Mouse (Mus musculus): ENCODE results near the gene 1700029F12Rik. TPM values are rescaled to one million over a fixed set of nuclear protein-coding genes. Genes with fewer than 3 reads are reported as not detected.
"Not testable (repeated sequence)": the region's sequence is repeated elsewhere in the genome, so short reads cannot be mapped to it uniquely, and the experiment has no call there.

1700029F12Rik gene
- polyA plus RNA-seq, 1 experiment from 2014 or later: not detected

DNA sequence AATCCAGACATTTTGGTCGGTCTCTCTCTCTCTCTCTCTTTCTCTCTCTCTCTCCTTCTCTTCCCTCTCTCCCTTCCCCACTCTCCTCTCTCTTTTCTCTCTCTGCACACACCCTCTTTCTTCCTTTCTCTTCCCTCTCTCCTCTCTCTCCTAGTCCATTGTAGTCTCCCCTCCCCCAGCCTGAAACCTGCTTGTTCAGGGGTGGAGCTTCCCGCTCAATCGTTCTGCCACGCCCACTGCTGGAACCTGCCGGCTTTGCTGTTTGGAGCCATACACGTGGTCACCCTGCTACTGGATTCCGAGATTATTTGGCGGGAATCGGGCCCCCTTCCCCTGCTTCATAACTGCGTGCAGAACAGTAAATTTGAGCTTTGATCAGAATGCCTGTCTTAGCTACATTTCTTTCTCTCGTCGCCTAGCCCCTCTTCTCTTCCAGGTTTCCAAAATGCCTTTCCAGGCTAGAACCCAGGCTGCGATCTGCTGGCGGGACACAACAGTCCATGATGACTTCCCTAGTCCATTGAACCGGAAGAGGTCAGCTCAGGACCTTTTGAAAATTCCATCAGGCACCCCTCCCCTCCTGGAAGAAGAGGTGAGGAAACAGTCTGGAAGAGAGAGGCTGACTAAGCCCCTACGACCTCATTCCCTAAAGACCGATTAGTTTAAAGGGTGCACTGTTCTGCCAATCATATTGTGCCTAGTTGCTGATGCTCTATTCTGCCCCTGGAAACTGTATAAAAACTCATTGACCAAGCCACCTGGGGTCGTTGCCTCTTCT is 30.9 kb upstream of the 1700029F12Rik start:
- 46% methylated on average over 18 of the region's 18 CpGs for WGBS
- H3K27ac ChIP-seq; ATAC-seq (ENCODE audit: low FRiP score); H3K36me3 ChIP-seq (replicated peaks); H3K4me2 ChIP-seq; H3K4me3 ChIP-seq (replicated peaks); H3K9me3 ChIP-seq; H3K9ac ChIP-seq: not testable (repeated sequence)
- Histone ChIP-seq H3K27me3 (peaks cover 25% of the 10 kb centered on the region), H3K4me1 (peaks cover 12% of the 10 kb centered on the region)

DNA sequence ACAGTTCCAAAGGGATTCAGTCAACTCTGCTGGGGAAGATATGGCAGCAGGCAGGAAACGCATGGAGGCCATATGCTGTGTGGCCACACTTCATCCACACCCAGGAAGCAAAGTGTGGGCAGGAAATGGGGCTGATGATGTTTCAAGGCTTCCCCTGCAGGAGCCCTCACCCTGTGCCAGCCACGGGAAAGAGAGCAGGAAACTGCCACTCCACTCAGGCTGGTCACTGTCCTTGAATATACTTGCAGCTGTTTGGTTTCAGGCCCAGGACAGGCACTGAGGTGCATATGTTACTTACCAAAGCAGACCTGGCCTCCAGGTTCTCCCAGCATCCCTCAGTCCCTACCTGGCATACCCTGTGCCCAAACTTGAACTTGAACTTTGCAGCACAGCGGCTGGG is 30.3 kb upstream of the 1700029F12Rik start:
- whole genome bisulfite sequencing: 66% methylated on average over 3 of the region's 3 CpGs
- Histone ChIP-seq H3K27me3 (peaks cover 20% of the 10 kb centered on the region), H3K27ac (no peak overlapping the region), H3K4me2 (no peak overlapping the region), H3K9me3 (no peaks in the 10 kb centered on the region), H3K9ac (no peak overlapping the region), H3K4me3 (replicated peaks) (no peak overlapping the region), H3K4me1 (peaks cover 12% of the 10 kb centered on the region), H3K36me3 (replicated peaks) (no peaks in the 10 kb centered on the region)
- ATAC-seq (ENCODE audit: low FRiP score): no peak

- H3K36me3 ChIP-seq (replicated peaks): no peaks in the 10 kb centered on the region
- H3K9me3 ChIP-seq: no peaks in the 10 kb centered on the region
- no peak overlapping the region for H3K9ac ChIP-seq
- ATAC-seq (ENCODE audit: low FRiP score): no peak
- H3K27me3 ChIP-seq: peaks cover 14% of the 10 kb centered on the region
- H3K4me2 ChIP-seq: no peak overlapping the region
- 88% methylated on average over 2 of the region's 2 CpGs for WGBS
- no peak overlapping the region for H3K4me3 ChIP-seq (replicated peaks)
- peaks cover 12% of the 10 kb centered on the region for H3K4me1 ChIP-seq
- H3K27ac ChIP-seq: no peak overlapping the region
These were observed 29.3 kb upstream of the 1700029F12Rik start for GRCm38 (mm10) chr13:97063431-97063830.

GRCm38 (mm10) chr13:97062151-97062550 is 28.0 kb upstream of the 1700029F12Rik start:
- Histone ChIP-seq H3K9ac (no peak overlapping the region), H3K4me2 (no peak overlapping the region), H3K9me3 (no peaks in the 10 kb centered on the region), H3K27me3 (peaks cover 6% of the 10 kb centered on the region; the same call in 1 of the 2 replicates), H3K27ac (no peak overlapping the region), H3K4me1 (peaks cover 5% of the 10 kb centered on the region), H3K36me3 (replicated peaks) (no peaks in the 10 kb centered on the region), H3K4me3 (replicated peaks) (no peak overlapping the region)
- ATAC-seq (ENCODE audit: low FRiP score): no peak
- 91% methylated on average over 3 of the region's 3 CpGs for WGBS

GRCm38 (mm10) chr13:97060331-97060730 is 26.2 kb upstream of the 1700029F12Rik start:
- WGBS: 51% methylated on average over 4 of the region's 8 CpGs
- H3K4me2 ChIP-seq: no peak overlapping the region
- no peak for ATAC-seq (ENCODE audit: low FRiP score)
- no peak overlapping the region for H3K9ac ChIP-seq
- H3K4me3 ChIP-seq (replicated peaks): no peak overlapping the region
- no peaks in the 10 kb centered on the region for H3K27me3 ChIP-seq
- H3K4me1 ChIP-seq: no peaks in the 10 kb centered on the region
- no peak overlapping the region for H3K27ac ChIP-seq
- no peaks in the 10 kb centered on the region for H3K36me3 ChIP-seq (replicated peaks)
- no peaks in the 10 kb centered on the region for H3K9me3 ChIP-seq

DNA sequence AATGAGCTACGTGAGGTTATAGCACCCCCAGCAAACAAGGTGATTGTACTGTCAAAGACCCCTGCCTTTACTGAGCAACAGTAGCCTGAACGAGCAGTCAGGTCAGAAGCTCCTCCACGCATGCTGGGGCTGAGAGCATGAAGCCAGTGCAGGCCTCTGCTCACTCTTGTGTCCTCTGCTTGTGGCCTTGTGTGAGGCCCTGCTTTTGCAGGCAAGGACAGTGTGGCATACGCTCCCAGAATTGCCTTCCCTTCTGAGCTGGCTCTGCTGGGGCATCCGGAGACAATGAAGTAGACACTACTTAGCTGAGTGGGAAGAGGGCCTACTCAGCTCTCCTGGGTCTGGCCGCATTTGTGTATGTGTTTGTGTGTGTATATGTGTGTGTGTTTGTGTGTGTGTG is 25.6 kb upstream of the 1700029F12Rik start:
- no peak overlapping the region for H3K4me3 ChIP-seq (replicated peaks)
- ATAC-seq (ENCODE audit: low FRiP score): no peak
- H3K4me2 ChIP-seq: no peak overlapping the region
- no peak overlapping the region for H3K9ac ChIP-seq
- H3K27ac ChIP-seq: no peak overlapping the region
- H3K4me1 ChIP-seq: no peaks in the 10 kb centered on the region
- H3K36me3 ChIP-seq (replicated peaks): no peaks in the 10 kb centered on the region
- 94% methylated on average over 6 of the region's 6 CpGs for WGBS
- H3K27me3 ChIP-seq: no peaks in the 10 kb centered on the region
- no peaks in the 10 kb centered on the region for H3K9me3 ChIP-seq

DNA sequence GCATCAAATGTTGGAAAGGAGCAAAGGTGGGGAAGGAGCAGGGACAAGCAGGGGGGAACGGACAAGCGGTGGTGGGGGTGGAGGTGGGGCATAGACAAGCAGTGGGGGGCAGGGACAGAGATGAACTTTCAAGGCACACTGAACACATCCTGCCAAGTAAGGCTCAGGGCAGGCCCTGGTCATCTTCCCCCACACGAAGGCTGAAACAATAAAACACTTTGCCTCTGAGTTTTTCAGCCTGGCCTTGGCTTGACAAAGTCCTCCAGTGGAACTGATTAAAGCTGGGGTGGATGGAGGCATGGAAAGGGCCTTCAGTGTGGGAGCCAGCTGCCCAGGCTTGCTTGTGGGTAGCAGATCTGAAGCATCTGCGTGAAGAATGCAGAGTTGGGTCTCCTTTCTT is 23.7 kb upstream of the 1700029F12Rik start:
- no peak for ATAC-seq (ENCODE audit: low FRiP score)
- no peak overlapping the region for H3K4me3 ChIP-seq (replicated peaks)
- WGBS: 63% methylated on average over 4 of the region's 4 CpGs
- H3K4me1 ChIP-seq: no peaks in the 10 kb centered on the region
- no peaks in the 10 kb centered on the region for H3K36me3 ChIP-seq (replicated peaks)
- no peak overlapping the region for H3K9ac ChIP-seq
- H3K27ac ChIP-seq: no peak overlapping the region
- no peak overlapping the region for H3K4me2 ChIP-seq
- no peaks in the 10 kb centered on the region for H3K9me3 ChIP-seq
- H3K27me3 ChIP-seq: no peaks in the 10 kb centered on the region

DNA sequence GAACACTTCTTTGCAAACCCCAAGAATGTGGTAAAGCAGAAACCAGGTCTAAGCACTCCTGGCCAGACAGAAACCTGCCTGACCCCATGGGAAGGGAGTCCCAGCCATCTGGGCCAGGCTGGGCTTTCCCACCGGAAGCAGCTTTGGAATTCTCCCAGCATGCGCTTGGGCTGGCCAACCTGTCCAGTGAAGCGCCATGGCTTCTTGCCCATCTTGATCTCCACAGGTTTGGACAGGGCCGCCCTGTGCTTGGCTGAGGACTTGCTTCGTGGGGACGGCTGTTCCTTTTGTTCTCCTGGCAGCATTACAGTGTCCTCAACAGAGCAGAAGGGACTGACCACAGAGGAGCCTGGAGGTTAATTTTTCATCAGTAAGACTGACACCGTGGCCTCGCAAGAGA is 19.7 kb upstream of the 1700029F12Rik start:
- Histone ChIP-seq H3K36me3 (replicated peaks) (no peaks in the 10 kb centered on the region), H3K4me2 (no peak overlapping the region), H3K27ac (no peak overlapping the region), H3K4me3 (replicated peaks) (no peak overlapping the region), H3K27me3 (no peaks in the 10 kb centered on the region), H3K4me1 (no peaks in the 10 kb centered on the region), H3K9ac (no peak overlapping the region), H3K9me3 (no peaks in the 10 kb centered on the region)
- no peak for ATAC-seq (ENCODE audit: low FRiP score)
- 78% methylated on average over 8 of the region's 8 CpGs for WGBS

- Histone ChIP-seq H3K4me2 (no peak overlapping the region), H3K36me3 (replicated peaks) (no peaks in the 10 kb centered on the region), H3K4me3 (replicated peaks) (no peak overlapping the region), H3K27me3 (no peaks in the 10 kb centered on the region), H3K4me1 (no peaks in the 10 kb centered on the region), H3K27ac (no peak overlapping the region), H3K9me3 (no peaks in the 10 kb centered on the region), H3K9ac (no peak overlapping the region)
- 16% methylated on average over 11 of the region's 11 CpGs for WGBS
- peak; percentile 63 for ATAC-seq (ENCODE audit: low FRiP score)
These were observed 18.5 kb upstream of the 1700029F12Rik start for GRCm38 (mm10) chr13:97052667-97053066.

GRCm38 (mm10) chr13:97051158-97051557 is 17.0 kb upstream of the 1700029F12Rik start:
- Histone ChIP-seq H3K27me3 (no peaks in the 10 kb centered on the region), H3K4me3 (replicated peaks) (no peak overlapping the region), H3K9me3 (no peaks in the 10 kb centered on the region), H3K27ac (no peak overlapping the region), H3K4me1 (no peaks in the 10 kb centered on the region), H3K4me2 (no peak overlapping the region), H3K9ac (no peak overlapping the region), H3K36me3 (replicated peaks) (no peaks in the 10 kb centered on the region)
- no peak for ATAC-seq (ENCODE audit: low FRiP score)
- 71% methylated on average over 6 of the region's 6 CpGs for WGBS

- no peaks in the 10 kb centered on the region for H3K9me3 ChIP-seq
- no peaks in the 10 kb centered on the region for H3K4me1 ChIP-seq
- no peak overlapping the region for H3K9ac ChIP-seq
- H3K27me3 ChIP-seq: no peaks in the 10 kb centered on the region
- H3K36me3 ChIP-seq (replicated peaks): no peaks in the 10 kb centered on the region
- no peak overlapping the region for H3K4me3 ChIP-seq (replicated peaks)
- 94% methylated on average over 13 of the region's 13 CpGs for WGBS
- ATAC-seq (ENCODE audit: low FRiP score): no peak
- no peak overlapping the region for H3K27ac ChIP-seq
- H3K4me2 ChIP-seq: no peak overlapping the region
These were observed 4.1 kb downstream of the 1700029F12Rik start for GRCm38 (mm10) chr13:97030075-97030474.

DNA sequence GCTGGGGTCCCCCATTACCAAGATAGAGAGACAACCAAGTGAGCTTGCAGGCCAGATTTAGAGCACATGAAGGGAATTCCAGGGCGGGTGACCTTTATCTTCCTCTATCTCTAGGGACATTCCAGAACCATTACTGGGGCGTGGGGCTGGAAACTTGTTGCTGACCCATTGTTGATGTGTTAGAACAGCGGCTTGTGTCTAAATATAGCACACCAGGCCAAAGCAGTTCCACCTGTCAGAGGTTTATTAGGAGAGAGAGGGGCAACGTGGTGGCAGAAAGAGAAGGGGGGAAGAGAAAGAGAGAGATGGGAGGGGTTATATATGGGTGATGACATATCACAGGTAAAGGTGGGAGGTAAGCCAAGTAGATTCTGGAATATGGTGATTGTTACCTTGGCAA is 12.3 kb downstream of the 1700029F12Rik start:
- 63% methylated on average over 4 of the region's 4 CpGs for WGBS
- Histone ChIP-seq H3K9me3 (no peaks in the 10 kb centered on the region), H3K36me3 (replicated peaks) (no peaks in the 10 kb centered on the region), H3K27ac (no peak overlapping the region), H3K27me3 (no peaks in the 10 kb centered on the region), H3K4me1 (no peaks in the 10 kb centered on the region), H3K4me3 (replicated peaks) (no peak overlapping the region), H3K4me2 (no peak overlapping the region), H3K9ac (no peak overlapping the region)
- no peak for ATAC-seq (ENCODE audit: low FRiP score)

GRCm38 (mm10) chr13:97020122-97020521 is 14.0 kb downstream of the 1700029F12Rik start:
- H3K4me2 ChIP-seq: no peak overlapping the region
- no peak overlapping the region for H3K4me3 ChIP-seq (replicated peaks)
- H3K4me1 ChIP-seq: no peaks in the 10 kb centered on the region
- ATAC-seq (ENCODE audit: low FRiP score): no peak
- H3K36me3 ChIP-seq (replicated peaks): no peaks in the 10 kb centered on the region
- H3K9ac ChIP-seq: no peak overlapping the region
- WGBS: 80% methylated on average over 5 of the region's 5 CpGs
- H3K9me3 ChIP-seq: no peaks in the 10 kb centered on the region
- H3K27ac ChIP-seq: no peak overlapping the region
- H3K27me3 ChIP-seq: no peaks in the 10 kb centered on the region

All from forebrain, embryonic 12.5 days (tissue).